Mouse (Mus musculus): ENCODE results near the gene Gm11565. TPM values are rescaled to one million over a fixed set of nuclear protein-coding genes. Genes with fewer than 3 reads are reported as not detected.

The Gm11565 gene
- polyA plus RNA-seq, 1 experiment from 2014 or later: not detected

Other genes starting within 250 kb of the Gm11565 start
- not detected in 2 replicates for gene Krtap4-6, start 248.8 kb upstream of the Gm11565 start, polyA plus RNA-seq (2014; fragmentation: Nextera tagmentation; extraction: Ambion mirVana)
- gene Gm14190, start 224.0 kb upstream of the Gm11565 start, polyA plus RNA-seq (2014; fragmentation: Nextera tagmentation; extraction: Ambion mirVana): not detected in 2 replicates
- gene Gm14180, start 180.5 kb upstream of the Gm11565 start, polyA plus RNA-seq (2014; fragmentation: Nextera tagmentation; extraction: Ambion mirVana): not detected in 2 replicates
- not detected in 2 replicates for gene Gm11595, start 141.8 kb upstream of the Gm11565 start, polyA plus RNA-seq (2014; fragmentation: Nextera tagmentation; extraction: Ambion mirVana)
- not detected in 2 replicates for gene Krtap4-8, start 134.0 kb upstream of the Gm11565 start, polyA plus RNA-seq (2014; fragmentation: Nextera tagmentation; extraction: Ambion mirVana)
- not detected in 2 replicates for gene Krtap4-9, start 129.6 kb upstream of the Gm11565 start, polyA plus RNA-seq (2014; fragmentation: Nextera tagmentation; extraction: Ambion mirVana)
- not detected in 2 replicates for gene Gm11596, start 121.3 kb upstream of the Gm11565 start, polyA plus RNA-seq (2014; fragmentation: Nextera tagmentation; extraction: Ambion mirVana)
- not detected in 2 replicates for gene Gm11569, start 115.8 kb upstream of the Gm11565 start, polyA plus RNA-seq (2014; fragmentation: Nextera tagmentation; extraction: Ambion mirVana)
- gene Gm11554, start 110.3 kb upstream of the Gm11565 start, polyA plus RNA-seq (2014; fragmentation: Nextera tagmentation; extraction: Ambion mirVana): not detected in 2 replicates
- gene Krtap4-13, start 104.9 kb upstream of the Gm11565 start, polyA plus RNA-seq (2014; fragmentation: Nextera tagmentation; extraction: Ambion mirVana): not detected in 2 replicates
- not detected in 2 replicates for gene Gm11564, start 99.1 kb upstream of the Gm11565 start, polyA plus RNA-seq (2014; fragmentation: Nextera tagmentation; extraction: Ambion mirVana)
- gene 2300003K06Rik, start 76.7 kb upstream of the Gm11565 start, polyA plus RNA-seq (2014; fragmentation: Nextera tagmentation; extraction: Ambion mirVana): not detected in 2 replicates
- 0.19 TPM in 1 of 2 replicates, not detected in the other for gene Krtap4-16, start 63.1 kb upstream of the Gm11565 start, polyA plus RNA-seq (2014; fragmentation: Nextera tagmentation; extraction: Ambion mirVana)
- gene Gm11568, start 56.8 kb upstream of the Gm11565 start, polyA plus RNA-seq (2014; fragmentation: Nextera tagmentation; extraction: Ambion mirVana): not detected in 2 replicates
- gene Gm11559, start 50.3 kb upstream of the Gm11565 start, polyA plus RNA-seq (2014; fragmentation: Nextera tagmentation; extraction: Ambion mirVana): not detected in 2 replicates
- not detected in 2 replicates for gene Krtap9-1, start 41.4 kb upstream of the Gm11565 start, polyA plus RNA-seq (2014; fragmentation: Nextera tagmentation; extraction: Ambion mirVana)
- gene Gm11567, start 35.6 kb upstream of the Gm11565 start, polyA plus RNA-seq (2014; fragmentation: Nextera tagmentation; extraction: Ambion mirVana): not detected in 2 replicates
- not detected in 2 replicates for gene Krtap31-1, start 6.8 kb upstream of the Gm11565 start, polyA plus RNA-seq (2014; fragmentation: Nextera tagmentation; extraction: Ambion mirVana)
- gene Krtap31-2, start 21.5 kb downstream of the Gm11565 start, polyA plus RNA-seq (2014; fragmentation: Nextera tagmentation; extraction: Ambion mirVana): not detected in 2 replicates
- not detected in 2 replicates for gene Krtap9-5, start 33.7 kb downstream of the Gm11565 start, polyA plus RNA-seq (2014; fragmentation: Nextera tagmentation; extraction: Ambion mirVana)
- gene Krtap29-1, start 64.3 kb downstream of the Gm11565 start, polyA plus RNA-seq (2014; fragmentation: Nextera tagmentation; extraction: Ambion mirVana): not detected in 2 replicates
- not detected in 2 replicates for gene Krtap16-1, start 71.8 kb downstream of the Gm11565 start, polyA plus RNA-seq (2014; fragmentation: Nextera tagmentation; extraction: Ambion mirVana)
- not detected in 2 replicates for gene Krtap17-1, start 79.2 kb downstream of the Gm11565 start, polyA plus RNA-seq (2014; fragmentation: Nextera tagmentation; extraction: Ambion mirVana)
- gene Krt33a, start 101.5 kb downstream of the Gm11565 start, polyA plus RNA-seq (2014; fragmentation: Nextera tagmentation; extraction: Ambion mirVana): not detected in 2 replicates
- 0.11 TPM in 1 of 2 replicates, not detected in the other for gene Krt33b, start 115.1 kb downstream of the Gm11565 start, polyA plus RNA-seq (2014; fragmentation: Nextera tagmentation; extraction: Ambion mirVana)
- not detected in 2 replicates for gene Krt34, start 126.8 kb downstream of the Gm11565 start, polyA plus RNA-seq (2014; fragmentation: Nextera tagmentation; extraction: Ambion mirVana)
- not detected in 2 replicates for gene Krt31, start 135.8 kb downstream of the Gm11565 start, polyA plus RNA-seq (2014; fragmentation: Nextera tagmentation; extraction: Ambion mirVana)
- gene Krt32, start 173.5 kb downstream of the Gm11565 start, polyA plus RNA-seq (2014; fragmentation: Nextera tagmentation; extraction: Ambion mirVana): not detected in 2 replicates
- gene Krt35, start 181.5 kb downstream of the Gm11565 start, polyA plus RNA-seq (2014; fragmentation: Nextera tagmentation; extraction: Ambion mirVana): not detected in 2 replicates
- gene Krt36, start 190.9 kb downstream of the Gm11565 start, polyA plus RNA-seq (2014; fragmentation: Nextera tagmentation; extraction: Ambion mirVana): 0.11 and 0.13 TPM in 2 replicates
- gene Krt13, start 206.8 kb downstream of the Gm11565 start, polyA plus RNA-seq (2014; fragmentation: Nextera tagmentation; extraction: Ambion mirVana): 0.11 TPM in 1 of 2 replicates, not detected in the other
- gene Krt15, start 221.2 kb downstream of the Gm11565 start, polyA plus RNA-seq (2014; fragmentation: Nextera tagmentation; extraction: Ambion mirVana): 1.3 TPM in 2 replicates
- gene Krt19, start 233.9 kb downstream of the Gm11565 start, polyA plus RNA-seq (2014; fragmentation: Nextera tagmentation; extraction: Ambion mirVana): 359 and 374 TPM in 2 replicates